Mouse (Mus musculus) cerebellum, postnatal 10 days (tissue): ENCODE results near the gene Txnrd3.

ENCODE experiments used
- DNase-seq, 2 experiments: peaks; one replicate each; pipeline ENCODE4 v3.0.0; 2021; ENCODE audit warnings: mixed read lengths in 2 of 2

The Txnrd3 gene

DNA sequence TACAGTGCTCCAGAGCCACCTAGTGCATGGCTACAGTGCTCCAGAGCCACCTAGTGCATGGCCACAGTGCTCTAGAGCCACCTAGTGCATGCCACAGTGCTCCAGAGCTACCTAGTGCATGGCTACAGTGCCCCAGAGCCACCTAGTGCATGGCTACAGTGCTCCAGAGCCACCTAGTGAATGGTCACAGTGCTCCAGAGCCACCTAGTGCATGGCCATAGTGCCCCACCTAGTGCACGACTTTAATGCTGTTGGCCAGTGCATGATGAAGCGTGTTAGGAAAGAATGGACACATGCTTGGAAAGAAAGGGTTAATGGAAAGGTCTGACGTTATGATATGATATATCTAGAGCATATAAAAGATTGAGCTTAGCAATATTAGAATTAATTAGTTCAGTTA is 14.6 kb downstream of the Txnrd3 start:
- no peak for DNase-seq

DNA sequence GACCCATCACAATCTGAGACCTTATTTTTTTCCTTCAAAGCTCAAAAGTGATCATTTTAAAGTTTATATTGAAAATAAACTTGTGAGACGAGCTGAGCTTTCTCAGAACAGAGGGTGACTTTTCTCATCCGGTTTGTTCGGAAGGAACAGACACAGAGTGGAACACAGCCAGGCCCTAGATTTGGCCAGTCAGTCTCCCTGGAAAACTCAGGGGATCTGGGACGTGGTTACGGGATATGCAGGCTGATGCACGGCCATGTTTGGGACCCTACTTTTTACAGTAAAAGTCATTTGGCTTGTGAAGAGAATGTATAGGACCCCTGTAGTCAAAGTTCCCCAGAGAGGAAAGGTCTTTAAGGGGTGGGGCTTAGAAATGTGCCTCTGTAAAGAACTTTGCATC is 15.1 kb downstream of the Txnrd3 start:
- DNase-seq, result no peak

DNA sequence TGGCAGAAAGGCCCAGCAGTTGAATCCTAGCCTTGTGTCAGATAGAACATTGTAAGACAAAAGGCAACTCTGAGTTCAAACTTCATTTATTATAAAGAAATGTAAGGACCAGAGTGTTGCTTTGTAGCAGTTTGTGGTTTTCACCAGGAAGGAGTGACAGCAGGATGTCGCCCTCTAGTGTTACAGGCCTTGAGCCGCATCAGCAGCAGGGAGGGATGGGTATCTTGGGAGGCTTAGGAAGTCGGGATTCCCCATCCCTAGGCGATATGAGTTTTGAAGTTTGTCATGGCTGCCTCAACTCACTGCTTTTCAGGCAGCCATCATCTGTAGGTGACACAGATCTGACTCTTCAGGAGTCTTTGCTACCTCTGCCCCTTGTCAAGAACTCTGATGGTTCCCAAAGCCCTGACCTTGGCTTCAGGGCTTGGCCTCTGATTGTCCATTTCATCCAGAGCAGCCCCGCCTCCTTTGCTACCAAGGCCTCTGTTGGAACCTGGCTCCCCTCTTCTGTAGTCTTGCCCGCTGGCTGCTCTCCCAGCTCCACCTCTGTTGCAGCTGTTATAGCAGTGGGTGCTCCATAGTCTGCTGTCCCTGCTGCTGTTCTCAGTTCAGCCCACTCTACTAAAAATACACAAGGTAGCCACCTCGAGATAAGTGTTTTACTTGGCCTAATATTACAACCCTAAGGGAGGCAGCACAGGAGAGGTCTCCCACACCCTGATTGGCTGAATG is 16.1 kb downstream of the Txnrd3 start:
- DNase-seq, result peak; percentile 47 to 62

DNA sequence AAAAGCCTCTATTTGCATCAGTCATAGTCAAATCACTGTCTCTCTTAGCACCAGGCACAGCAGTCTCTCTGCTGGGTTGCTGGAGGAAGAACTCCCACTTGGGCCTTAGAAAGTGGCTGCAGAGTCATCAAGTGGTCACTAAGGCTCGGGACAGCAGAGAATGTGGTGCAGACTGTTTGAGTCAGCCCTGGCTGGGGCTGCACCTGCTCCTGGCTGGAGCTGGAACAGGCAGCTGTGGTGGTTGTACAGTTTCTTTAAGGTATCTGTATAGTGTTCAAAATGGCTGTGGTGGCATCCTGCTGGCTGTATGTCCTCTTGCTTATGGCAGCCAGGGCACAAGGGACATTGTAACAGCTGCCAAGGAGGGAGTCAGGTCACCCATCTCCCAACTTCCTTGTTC is 16.7 kb downstream of the Txnrd3 start:
- DNase-seq, result no peak

DNA sequence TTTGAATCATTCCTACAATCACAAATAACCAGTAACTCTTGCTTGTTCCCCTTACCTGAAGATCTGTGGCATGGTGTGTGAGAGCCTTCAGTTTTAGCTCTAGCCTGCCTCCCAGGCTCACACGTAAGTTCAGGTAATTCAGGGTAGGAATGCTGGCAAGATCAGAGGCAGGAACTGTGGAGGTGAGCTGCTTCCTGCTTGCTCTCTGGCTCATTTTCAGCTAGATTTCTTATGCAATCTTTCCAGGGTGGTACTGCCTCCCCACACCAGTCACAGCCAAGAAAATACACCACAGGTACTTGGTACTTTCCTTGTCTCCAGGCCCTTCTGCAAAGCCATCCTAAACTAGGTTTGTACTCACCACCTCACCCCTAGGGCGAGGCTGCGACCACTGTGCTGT is 18.7 kb downstream of the Txnrd3 start:
- no peak for DNase-seq

DNA sequence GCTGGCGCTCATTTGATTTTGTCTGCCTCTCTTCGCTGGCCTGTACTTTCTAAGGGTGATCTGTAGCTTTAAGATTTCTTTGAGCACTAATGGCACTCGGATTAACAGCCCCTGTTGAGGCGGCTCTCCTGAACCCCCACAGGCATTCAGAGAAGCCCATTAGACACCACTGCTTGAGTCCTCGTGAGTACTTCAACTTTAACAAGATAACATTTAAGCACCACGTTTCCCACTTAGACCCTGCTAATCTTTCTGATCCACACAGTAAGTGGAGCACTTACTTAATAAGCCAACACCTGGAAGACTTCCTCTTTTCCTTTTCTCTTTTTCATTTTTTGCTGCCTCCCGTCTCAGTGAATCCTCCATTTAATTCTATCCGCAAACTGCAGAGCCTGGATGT is 21.4 kb downstream of the Txnrd3 start:
- DNase-seq, result no peak

DNA sequence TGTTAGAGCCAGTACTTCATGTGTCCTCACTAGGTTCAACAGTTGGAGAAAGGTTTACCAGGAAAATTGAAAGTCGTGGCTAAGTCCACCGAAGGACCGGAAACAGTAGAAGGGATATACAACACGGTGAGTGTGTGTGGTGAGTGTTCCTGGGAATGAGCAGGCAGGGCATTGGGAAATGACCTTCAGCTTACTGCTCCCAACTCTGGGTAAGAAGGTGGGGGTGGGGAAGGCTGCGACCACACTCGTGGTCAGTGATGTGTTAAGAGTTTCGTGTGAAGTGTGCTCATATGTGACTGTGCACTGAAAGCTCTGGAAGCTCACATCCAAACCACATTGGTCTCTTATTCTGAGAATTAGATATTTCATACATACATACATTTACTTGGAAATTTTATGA is 21.9 kb downstream of the Txnrd3 start:
- DNase-seq, result no peak

DNA sequence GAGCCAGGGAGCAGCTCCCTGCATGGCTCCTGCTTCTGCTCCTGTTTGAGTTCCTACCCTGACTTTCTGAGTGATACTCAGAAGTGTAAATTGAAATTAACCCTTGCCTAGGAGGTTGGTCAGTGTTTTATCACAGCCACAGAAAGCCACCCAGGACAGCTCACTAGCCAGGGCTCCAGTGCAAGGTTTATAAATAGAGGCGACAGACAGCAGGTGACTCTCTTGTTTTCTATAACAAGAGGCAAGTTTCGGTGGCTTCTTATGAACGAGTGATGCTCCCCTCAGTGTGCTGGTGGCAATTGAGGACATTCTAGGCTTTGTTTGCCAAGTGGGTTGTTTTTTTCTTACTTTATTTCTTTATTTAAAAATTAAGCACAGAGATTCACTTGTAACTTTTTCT is 23.2 kb downstream of the Txnrd3 start:
- no peak for DNase-seq

DNA sequence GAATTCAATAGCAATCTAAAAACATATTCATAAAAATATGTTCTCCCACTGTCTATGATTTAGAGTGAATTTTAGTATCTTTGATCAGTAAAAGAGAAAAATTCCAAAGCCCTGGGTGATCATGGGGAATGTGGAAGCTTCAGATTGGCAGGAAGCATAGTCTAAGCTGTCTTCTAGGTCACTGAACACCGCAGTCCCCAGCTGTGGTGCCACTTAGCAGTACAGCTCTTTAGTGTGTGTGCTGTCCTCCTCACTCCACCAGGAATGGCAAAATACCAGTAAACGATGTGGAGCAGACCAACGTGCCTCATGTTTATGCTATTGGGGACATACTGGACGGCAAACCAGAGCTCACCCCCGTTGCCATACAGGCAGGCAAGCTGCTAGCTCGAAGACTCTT is 25.8 kb downstream of the Txnrd3 start:
- peak in 1 of 2 experiments; percentile 10 for DNase-seq

DNA sequence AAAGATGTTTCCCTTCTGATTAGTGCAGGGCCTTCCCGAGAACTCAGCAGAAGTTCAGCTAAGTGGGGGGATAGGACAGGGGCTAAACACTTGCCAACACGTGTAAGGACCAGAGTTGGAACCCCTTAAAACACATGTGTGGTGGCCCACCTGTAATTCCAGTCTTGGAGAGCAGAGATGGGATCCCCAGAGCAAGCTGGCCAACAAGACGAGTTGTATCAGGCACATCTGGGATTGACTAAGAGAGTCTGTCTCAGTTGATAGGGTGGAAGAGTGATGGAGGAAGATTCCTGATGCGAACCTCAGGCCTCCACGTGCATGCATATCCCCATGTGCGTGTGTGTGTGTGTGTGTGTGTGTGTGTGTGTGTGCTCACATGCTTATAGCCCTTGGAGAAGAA is 27.6 kb downstream of the Txnrd3 start:
- DNase-seq, result peak in 1 of 2 experiments; percentile 4

DNA sequence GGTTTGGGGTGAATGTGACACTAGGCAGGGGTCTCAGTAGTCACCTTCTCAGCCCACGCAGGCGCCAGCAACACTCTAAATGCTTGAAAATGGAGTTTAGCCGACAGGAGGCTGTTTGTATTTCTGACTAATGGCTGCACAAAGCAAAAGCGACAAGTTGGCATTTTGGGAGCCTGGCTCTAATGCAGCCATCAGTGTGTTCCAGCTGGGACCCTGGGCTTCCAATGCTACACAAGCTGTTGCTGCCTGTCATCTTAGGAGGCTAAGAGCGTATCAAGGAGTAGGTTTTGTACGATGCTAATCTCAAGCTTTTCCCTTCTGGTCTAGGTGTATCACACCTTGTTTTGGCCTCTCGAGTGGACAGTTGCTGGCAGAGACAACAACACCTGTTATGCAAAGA is 28.9 kb downstream of the Txnrd3 start:
- DNase-seq, result peak; percentile 85 to 89

DNA sequence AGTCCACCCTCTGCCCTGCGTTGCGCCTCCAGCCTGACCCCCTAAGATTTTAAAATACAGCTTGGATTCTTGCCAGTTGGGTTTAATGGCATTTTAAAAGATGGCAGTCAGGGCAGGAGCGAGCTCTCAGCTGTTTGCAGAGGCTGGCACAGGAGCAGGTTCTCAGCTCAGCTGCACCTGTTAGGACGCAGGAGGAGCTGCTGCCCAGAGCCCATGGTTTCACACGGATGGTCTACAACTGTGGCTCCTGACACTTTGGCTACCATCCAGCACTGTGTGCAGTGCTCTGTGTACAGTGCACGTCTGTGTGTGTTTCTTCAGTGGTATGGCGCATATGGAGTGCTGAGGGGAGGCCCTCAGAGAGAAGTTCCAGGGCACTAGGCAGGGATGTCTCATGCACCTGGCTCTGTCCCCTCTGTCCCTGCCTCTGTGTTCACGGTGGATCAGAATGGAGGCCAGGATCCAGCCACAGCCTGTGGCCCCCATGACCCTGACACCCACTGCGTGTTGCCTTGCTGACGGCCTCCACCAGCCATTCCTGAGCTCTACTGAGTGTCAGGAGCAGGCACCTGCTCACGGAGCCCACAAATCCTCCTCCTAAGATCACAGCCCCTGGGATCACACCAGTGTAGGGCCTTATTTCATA is 29.5 kb downstream of the Txnrd3 start:
- peak; percentile 80 to 85 for DNase-seq

DNA sequence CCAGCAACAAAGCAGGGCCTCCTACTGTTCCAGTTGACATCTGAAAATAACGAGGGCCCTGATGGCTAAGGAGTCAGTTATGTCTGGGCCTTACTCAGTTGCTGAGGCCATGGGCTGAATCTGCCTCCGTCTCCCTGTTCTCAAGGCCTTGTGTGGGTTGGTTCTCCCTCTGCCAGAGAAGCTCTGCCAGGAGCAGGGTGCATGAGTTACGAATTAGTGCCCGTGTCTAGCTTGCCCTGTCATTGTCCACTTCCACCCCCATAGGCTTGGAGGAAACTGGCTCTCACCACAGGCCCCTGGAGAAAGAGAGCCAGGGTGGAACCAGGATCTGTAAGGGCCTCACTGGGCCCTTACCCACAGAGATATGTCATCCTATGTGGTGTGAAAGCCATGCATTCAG is 34.7 kb downstream of the Txnrd3 start:
- DNase-seq, result no peak

DNA sequence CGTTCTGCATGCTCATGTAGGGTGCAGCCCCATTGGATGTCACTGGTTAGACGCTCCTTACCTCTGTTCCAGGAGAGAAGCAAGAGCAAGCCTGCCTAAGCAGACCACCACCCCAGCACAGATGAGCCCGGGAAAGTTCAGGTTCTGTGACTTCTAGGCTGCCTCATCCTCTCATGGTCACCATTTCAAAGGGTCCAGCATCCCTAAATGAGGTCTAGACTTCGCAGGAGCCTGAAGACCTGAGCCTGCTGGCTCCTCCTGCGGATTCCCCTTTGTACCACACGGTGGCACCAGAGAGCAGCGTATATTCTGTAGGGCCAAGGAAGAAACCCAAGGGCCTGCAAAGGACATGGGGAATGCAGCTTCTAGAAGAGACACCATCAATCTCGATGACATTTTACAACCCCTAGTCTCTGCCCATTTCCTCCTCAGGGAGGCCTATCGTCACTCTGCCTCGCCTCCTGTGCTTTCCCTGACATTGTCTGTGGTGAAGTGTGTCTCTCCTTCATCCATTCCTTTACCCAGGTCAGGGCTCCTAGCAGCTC is 35.6 kb downstream of the Txnrd3 start:
- peak; percentile 85 to 88 for DNase-seq

DNA sequence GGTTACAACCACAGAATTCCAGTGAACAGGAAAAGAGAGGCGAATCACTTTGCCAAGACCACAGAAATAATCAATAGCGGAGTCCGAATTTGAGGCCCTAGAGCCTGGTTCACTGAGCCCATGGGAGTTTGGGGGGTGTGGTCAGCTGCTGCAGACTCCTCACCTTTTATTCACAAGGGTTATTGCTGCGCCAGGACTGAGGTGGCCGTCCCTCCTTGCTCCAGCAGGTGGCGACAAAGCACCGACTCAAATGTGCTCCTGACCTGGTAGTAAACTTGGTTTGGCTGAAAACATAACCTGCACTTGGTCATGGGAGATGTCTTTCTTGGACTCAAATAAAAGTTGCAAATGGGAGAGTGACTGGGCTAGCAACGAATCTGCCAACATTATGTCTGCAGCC is 36.4 kb downstream of the Txnrd3 start:
- DNase-seq, result peak; percentile 92 to 95

DNA sequence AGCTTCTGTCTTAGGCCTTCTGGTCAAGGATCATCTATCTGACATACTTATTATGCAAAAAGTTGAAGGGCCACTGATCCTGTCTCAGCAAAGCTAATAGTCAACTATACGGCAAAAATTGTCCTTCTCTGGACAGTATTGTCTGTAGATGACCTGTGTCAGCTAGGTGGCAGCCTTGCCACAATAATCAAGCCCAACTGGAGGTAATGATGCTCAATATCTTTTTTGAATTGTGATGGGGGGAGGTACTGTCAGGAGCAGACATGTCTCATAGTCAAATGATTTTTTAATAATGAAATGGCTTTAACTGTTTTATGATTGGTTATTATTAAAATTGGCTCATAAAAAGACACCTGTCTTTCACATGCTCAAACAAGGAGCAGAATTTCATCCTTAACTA is 40.4 kb downstream of the Txnrd3 start:
- DNase-seq, result peak; percentile 55 to 63

DNA sequence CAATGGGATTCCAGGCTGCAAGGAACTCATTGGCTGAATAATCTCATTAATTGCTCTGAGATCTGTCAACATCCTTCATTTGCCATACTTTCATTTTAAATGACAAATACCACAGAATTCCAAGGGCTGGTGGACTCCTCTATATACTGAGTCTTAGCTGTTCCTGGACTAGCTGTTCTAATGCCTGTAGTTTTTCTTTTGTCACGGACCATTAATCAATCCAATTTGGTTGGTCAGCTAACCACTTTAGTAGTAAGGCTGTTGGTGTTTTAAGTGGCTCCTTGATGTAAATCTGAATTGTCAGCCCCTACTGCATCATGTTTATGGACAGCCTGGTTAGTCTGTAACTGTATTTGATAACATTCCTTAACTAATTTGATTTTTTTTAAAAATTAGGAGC is 43.3 kb downstream of the Txnrd3 start:
- DNase-seq, result no peak

DNA sequence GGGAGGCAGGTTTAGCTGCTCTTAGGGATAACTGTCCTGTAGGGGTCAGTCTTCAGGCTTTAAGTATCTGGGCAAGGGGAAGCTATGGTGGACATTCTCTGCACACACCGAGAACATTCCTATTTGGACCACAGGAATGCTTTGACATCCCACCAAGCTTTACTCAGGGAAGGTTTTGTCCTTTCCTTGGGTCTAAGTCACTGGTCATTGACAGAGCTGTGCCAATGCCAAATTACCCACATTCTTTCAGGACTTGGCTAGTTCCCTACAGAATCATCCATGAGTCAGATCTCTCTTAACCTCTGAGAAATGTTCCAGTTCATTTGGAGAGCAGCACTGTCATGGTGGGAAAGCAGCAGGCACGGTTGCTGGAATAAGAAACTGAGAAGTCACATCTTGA is 62.8 kb downstream of the Txnrd3 start:
- DNase-seq, result no peak

DNA sequence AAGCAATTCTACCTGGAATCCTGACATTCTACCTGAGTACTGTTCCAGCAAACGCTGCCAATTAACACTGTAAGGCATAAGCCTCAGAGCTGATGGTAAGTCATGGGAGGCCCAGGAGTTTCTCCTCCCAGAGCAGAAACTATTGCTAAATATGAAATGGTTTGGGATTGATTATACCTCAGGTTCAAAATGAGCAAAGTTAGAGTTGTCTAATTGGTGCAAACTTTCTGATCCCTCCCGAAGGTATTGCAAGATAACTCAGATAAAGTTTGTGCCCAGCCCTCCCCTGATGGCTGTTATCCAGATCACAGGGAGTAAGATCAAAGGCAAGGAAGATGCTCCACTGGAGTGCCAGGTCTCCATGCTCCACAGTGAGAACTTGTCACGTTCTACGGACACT is 63.5 kb downstream of the Txnrd3 start, which contains the start of gene Vmn1r40:
Gene Vmn1r40 (plus strand): TSS at position 301 of the 400 bp plus-strand sequence.
- DNase-seq, result no peak

DNA sequence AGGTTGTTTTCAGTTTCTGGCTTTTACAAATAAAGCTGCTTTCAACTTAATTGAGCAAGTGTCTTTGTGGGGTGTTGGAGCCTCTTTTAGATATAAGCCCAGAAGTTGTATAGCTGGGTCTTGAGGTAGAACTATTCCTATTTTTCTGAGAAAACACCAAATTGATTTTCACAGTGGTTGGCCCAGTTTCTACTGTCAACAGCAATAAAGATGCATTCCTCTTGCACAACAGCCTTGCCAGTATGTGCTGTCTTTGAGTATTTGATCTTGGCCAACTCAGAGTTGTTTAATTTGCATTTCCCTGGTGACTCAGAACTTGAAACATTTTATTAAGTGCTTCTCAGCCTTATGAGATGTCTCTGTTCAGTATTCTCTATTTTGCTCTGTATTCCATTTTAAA is 74.3 kb downstream of the Txnrd3 start:
- no peak for DNase-seq
